Mouse (Mus musculus) intestine, postnatal 0 days (tissue): ENCODE measurements around the gene Mctp2. TPM values are rescaled to one million over a fixed set of nuclear protein-coding genes. Genes with fewer than 3 reads are reported as not detected.

Source experiments
- ATAC-seq: fragments of 200-750 bp; cut with Nextera tagmentation; 2 replicates; pipeline ENCODE4 v1.8.0; 2017; ENCODE audit warnings: mild to moderate bottlenecking, moderate TSS enrichment, moderate library complexity
- H3K27ac ChIP-seq: fragments of 300-500 bp; sonication (generic); 2 replicates; pipeline ENCODE4 v1.5.1; 2014; ENCODE audit warnings: mild to moderate bottlenecking, low read depth, low read length, moderate library complexity
- H3K27me3 ChIP-seq: fragments of 300-500 bp; sonication (generic); replicated peaks from 2 replicates; pipeline ENCODE4 v1.6.1; 2014; ENCODE audit warnings: low read length, mixed read lengths; ENCODE audit not compliant: control insufficient read depth, insufficient read depth
- H3K36me3 ChIP-seq: fragments of 300-500 bp; sonication (generic); 2 replicates; pipeline ENCODE4 v1.6.1; 2014; ENCODE audit warnings: mild to moderate bottlenecking, moderate library complexity; ENCODE audit not compliant: control insufficient read depth, insufficient read depth
- H3K4me1 ChIP-seq: fragments of 300-500 bp; sonication (generic); replicated peaks from 2 replicates; pipeline ENCODE4 v1.6.1; 2014; ENCODE audit warnings: antibody characterized with exemption, low read length, mixed read lengths; ENCODE audit not compliant: control insufficient read depth, insufficient read depth
- H3K4me2 ChIP-seq: fragments of 300-500 bp; sonication (generic); replicated peaks from 2 replicates; pipeline ENCODE4 v1.6.1; 2014; ENCODE audit warnings: low read depth, mild to moderate bottlenecking, moderate library complexity
- H3K4me3 ChIP-seq: fragments of 300-500 bp; sonication (generic); 2 replicates; pipeline ENCODE4 v1.5.1; 2014; ENCODE audit warnings: low read depth, low read length
- H3K9ac ChIP-seq: fragments of 300-500 bp; sonication (generic); 2 replicates; pipeline ENCODE4 v1.6.1; 2014; ENCODE audit warnings: mild to moderate bottlenecking, low read depth, low read length
- H3K9me3 ChIP-seq: fragments of 300-500 bp; sonication (generic); 2 replicates; pipeline ENCODE4 v1.6.1; 2016; ENCODE audit warnings: mixed run types; ENCODE audit not compliant: control insufficient read depth
- CTCF ChIP-seq: sonication (generic); IDR thresholded peaks from 2 replicates; pipeline ENCODE4 v1.5.1; 2016; ENCODE audit warnings: low read depth, mild to moderate bottlenecking, control low read depth, antibody characterized with exemption, moderate library complexity
- WGBS: fragments of 180-500 bp; shearing (Covaris S2); extraction: QIAGEN DNeasy Blood & Tissue Kit; methylation state at CpG from one replicate; pipeline ENCODE4 v1.1.7; 2014; 5-methylcytosine and 5-hydroxymethylcytosine counted together
- polyA plus RNA-seq: library from polyadenylated mRNA; unstranded; fragments of >200 nt; fragmentation: Nextera tagmentation; extraction: Ambion mirVana; gene quantifications from 2 replicates; pipeline ENCODE4 v1.2.1, GENCODE M21; 2015

Mctp2 gene
- polyA plus RNA-seq, 1 experiment from 2014 or later = 0.89 TPM

- Histone ChIP-seq H3K4me3 (no peak overlapping the region), H3K27ac (no peak overlapping the region), H3K27me3 (no peaks in the 10 kb centered on the region), H3K9ac (no peak overlapping the region), H3K4me1 (no peaks in the 10 kb centered on the region), H3K9me3 (no peaks in the 10 kb centered on the region), H3K4me2 (no peak overlapping the region), H3K36me3 (no peaks in the 10 kb centered on the region)
- no peak for ATAC-seq
- 77% methylated on average over 2 of the region's 2 CpGs for WGBS
- TF ChIP-seq CTCF = no peak
Measured at GRCm38 (mm10) chr7:72068454-72068853, 238.0 kb downstream of the Mctp2 start.

GRCm38 (mm10) chr7:72066352-72066751 is 240.1 kb downstream of the Mctp2 start:
- Histone ChIP-seq H3K4me2 (no peak overlapping the region), H3K36me3 (no peaks in the 10 kb centered on the region), H3K4me3 (no peak overlapping the region), H3K27me3 (no peaks in the 10 kb centered on the region), H3K9me3 (no peaks in the 10 kb centered on the region), H3K4me1 (no peaks in the 10 kb centered on the region), H3K9ac (no peak overlapping the region), H3K27ac (no peak overlapping the region)
- no peak for ATAC-seq
- no peak for TF ChIP-seq CTCF
- 81% methylated on average over 2 of the region's 2 CpGs for WGBS

- TF ChIP-seq CTCF = no peak
- Histone ChIP-seq H3K4me3 (no peak overlapping the region), H3K27ac (no peak overlapping the region), H3K36me3 (no peaks in the 10 kb centered on the region), H3K27me3 (no peaks in the 10 kb centered on the region), H3K9ac (no peak overlapping the region), H3K9me3 (no peaks in the 10 kb centered on the region), H3K4me2 (no peak overlapping the region), H3K4me1 (no peaks in the 10 kb centered on the region)
- WGBS = 61% methylated on average over 2 of the region's 2 CpGs
- ATAC-seq = no peak
Measured at GRCm38 (mm10) chr7:72051759-72052158, 254.6 kb downstream of the Mctp2 start.

- no peak for ATAC-seq
- TF ChIP-seq CTCF = no peak
- Histone ChIP-seq H3K27me3 (no peaks in the 10 kb centered on the region), H3K36me3 (no peaks in the 10 kb centered on the region), H3K4me1 (no peaks in the 10 kb centered on the region), H3K9me3 (no peaks in the 10 kb centered on the region), H3K4me2 (no peak overlapping the region), H3K27ac (no peak overlapping the region), H3K4me3 (no peak overlapping the region), H3K9ac (no peak overlapping the region)
- WGBS = 56% methylated on average over 20 of the region's 20 CpGs
Measured at GRCm38 (mm10) chr7:72047588-72048585, 258.5 kb downstream of the Mctp2 start.
